Mouse (Mus musculus) bone marrow macrophage, adult 2 months (primary cell): Measurements from ENCODE around the gene Thap7.

Source experiments
- CTCF ChIP-seq: IDR thresholded peaks from 2 replicates; pipeline ENCODE4 v1.5.1; 2012; ENCODE audit warnings: low read depth, mild to moderate bottlenecking, low read length, moderate library complexity
- POLR2A ChIP-seq: IDR thresholded peaks from 2 replicates; pipeline ENCODE4 v1.6.1; 2012; ENCODE audit warnings: mild to moderate bottlenecking, low read depth, low read length, borderline replicate concordance

DNA sequence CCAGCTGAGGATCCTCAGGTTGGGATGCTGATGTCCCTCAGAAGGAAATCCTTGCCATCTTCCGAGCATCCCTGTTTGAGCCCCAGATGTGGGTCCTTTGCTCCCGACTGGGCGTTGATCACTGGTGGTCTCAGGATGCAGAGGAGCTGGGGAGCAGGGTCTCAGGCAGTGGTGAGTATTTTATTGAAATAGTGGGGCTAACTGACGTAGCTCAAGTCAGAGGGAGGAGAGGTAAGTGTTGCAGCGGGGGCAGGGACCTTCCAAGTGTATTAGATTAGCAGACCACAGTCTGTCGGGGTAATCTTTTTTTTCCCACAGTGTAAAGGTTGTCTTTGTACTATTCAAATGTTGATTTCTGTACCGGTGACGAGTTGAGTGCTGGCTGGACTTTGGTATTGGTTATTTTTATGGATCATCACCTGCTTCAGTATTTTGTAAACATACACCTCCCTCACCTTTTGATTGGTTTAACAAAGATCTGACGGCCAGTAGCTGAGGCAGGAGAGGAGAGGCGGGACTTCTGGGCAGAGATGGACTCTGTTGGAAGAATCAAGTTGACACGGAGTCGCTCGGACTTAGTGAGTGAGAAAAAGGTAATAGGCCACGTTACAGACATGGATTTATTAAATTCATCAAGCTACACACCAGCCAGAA, 1.9 kb upstream of the Thap7 start:
- TF ChIP-seq POLR2A (no peak), CTCF (no peak)
